Mouse (Mus musculus): ENCODE results near the gene Golgb1. TPM values are rescaled to one million over a fixed set of nuclear protein-coding genes. Genes with fewer than 3 reads are reported as not detected.

Gene Golgb1
- polyA plus RNA-seq, 1 experiment from 2014 or later: 72.0 TPM

- no peaks in the 10 kb centered on the region for H3K4me1 ChIP-seq
- no peak for DNase-seq (ENCODE audit: low spot score)
- H3K36me3 ChIP-seq: peaks cover 74% of the 10 kb centered on the region
- H3K27me3 ChIP-seq (ENCODE audit: low read depth, poor library complexity, severe bottlenecking): no peaks in the 10 kb centered on the region
- H3K27ac ChIP-seq: no peak overlapping the region
- H3K9me3 ChIP-seq (replicated peaks): no peaks in the 10 kb centered on the region
- 91% methylated on average over 8 of the region's 8 CpGs for WGBS
- no peak overlapping the region for H3K4me3 ChIP-seq
Observed at GRCm38 (mm10) chr16:36924312-36924711, 49.4 kb downstream of the Golgb1 start.

DNA sequence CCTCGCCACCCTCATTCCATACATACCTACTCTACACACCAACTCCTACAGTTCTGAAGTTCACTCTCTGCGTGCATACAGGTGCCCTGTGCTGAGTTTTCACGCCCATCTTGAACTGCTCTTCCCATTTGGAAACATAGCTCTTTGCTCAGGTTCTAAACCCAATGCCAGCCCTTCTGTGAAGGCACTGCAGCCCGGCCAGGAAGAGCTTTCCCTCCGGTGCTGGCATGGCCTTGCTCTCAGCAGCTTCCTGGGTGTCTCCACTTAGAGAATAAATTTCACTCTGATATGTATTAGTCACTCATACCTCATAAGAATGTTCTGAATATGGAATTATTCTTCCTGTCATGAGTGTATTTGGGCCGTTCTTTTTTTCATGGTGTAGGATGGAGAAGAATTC is 50.4 kb downstream of the Golgb1 start:
- H3K9me3 ChIP-seq (replicated peaks): no peaks in the 10 kb centered on the region
- no peak overlapping the region for H3K4me3 ChIP-seq
- 94% methylated on average over 6 of the region's 6 CpGs for WGBS
- peaks cover 75% of the 10 kb centered on the region for H3K36me3 ChIP-seq
- H3K4me1 ChIP-seq: 0 out of 2 replicates have a peak, but pooled peaks cover 2% of the 10 kb centered on the region
- H3K27me3 ChIP-seq (ENCODE audit: low read depth, poor library complexity, severe bottlenecking): no peaks in the 10 kb centered on the region
- no peak for DNase-seq (ENCODE audit: low spot score)
- no peak overlapping the region for H3K27ac ChIP-seq

DNA sequence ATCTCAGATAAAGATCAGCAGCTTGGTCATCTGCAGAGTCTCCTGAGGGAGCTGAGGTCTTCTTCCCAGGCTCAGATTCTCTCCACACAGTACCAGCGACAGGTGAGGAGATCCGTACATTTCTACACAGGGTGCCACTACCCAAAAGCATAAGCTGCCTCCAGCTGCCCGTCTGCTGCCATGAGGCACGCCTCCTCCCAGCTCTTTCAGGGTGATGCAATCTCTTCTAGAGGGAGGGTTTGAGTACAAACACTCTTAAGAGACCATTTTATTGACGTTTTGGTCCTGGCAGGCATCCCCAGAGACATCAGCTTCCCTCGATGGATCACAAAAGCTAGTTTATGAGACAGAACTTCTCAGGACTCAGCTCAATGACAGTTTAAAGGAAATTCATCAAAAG is 50.9 kb downstream of the Golgb1 start:
- 84% methylated on average over 6 of the region's 6 CpGs for WGBS
- H3K27me3 ChIP-seq (ENCODE audit: low read depth, poor library complexity, severe bottlenecking): no peaks in the 10 kb centered on the region
- H3K9me3 ChIP-seq (replicated peaks): no peaks in the 10 kb centered on the region
- no peak for DNase-seq (ENCODE audit: low spot score)
- 0 out of 2 replicates have a peak, but pooled peaks cover 5% of the 10 kb centered on the region for H3K4me1 ChIP-seq
- peaks cover 76% of the 10 kb centered on the region for H3K36me3 ChIP-seq
- H3K27ac ChIP-seq: no peak overlapping the region
- no peak overlapping the region for H3K4me3 ChIP-seq

GRCm38 (mm10) chr16:36926514-36927447 is 51.8 kb downstream of the Golgb1 start:
- WGBS: 95% methylated on average over 10 of the region's 10 CpGs
- DNase-seq (ENCODE audit: low spot score): no peak

GRCm38 (mm10) chr16:36927495-36928105 is 52.7 kb downstream of the Golgb1 start:
- H3K36me3 ChIP-seq: peaks cover 88% of the 10 kb centered on the region
- no peak for DNase-seq (ENCODE audit: low spot score)
- peaks cover 12% of the 10 kb centered on the region; the same call in 1 of the 2 replicates for H3K4me1 ChIP-seq
- H3K27ac ChIP-seq: no peak overlapping the region
- WGBS: 91% methylated on average over 10 of the region's 10 CpGs
- no peaks in the 10 kb centered on the region for H3K9me3 ChIP-seq (replicated peaks)
- H3K27me3 ChIP-seq (ENCODE audit: low read depth, poor library complexity, severe bottlenecking): no peaks in the 10 kb centered on the region
- H3K4me3 ChIP-seq: no peak overlapping the region

More at GRCm38 (mm10) chr16:36926514-36927447, 51.8 kb downstream of the Golgb1 start:
- Histone ChIP-seq H3K9me3 (replicated peaks) (no peaks in the 10 kb centered on the region), H3K36me3 (peaks cover 80% of the 10 kb centered on the region), H3K4me3 (no peak overlapping the region), H3K4me1 (peaks cover 8% of the 10 kb centered on the region; the same call in 1 of the 2 replicates), H3K27ac (no peak overlapping the region), H3K27me3 (ENCODE audit: low read depth, poor library complexity, severe bottlenecking) (no peaks in the 10 kb centered on the region)

GRCm38 (mm10) chr16:36928106-36928500 is 53.2 kb downstream of the Golgb1 start:
- no peak overlapping the region for H3K27ac ChIP-seq
- H3K27me3 ChIP-seq (ENCODE audit: low read depth, poor library complexity, severe bottlenecking): no peaks in the 10 kb centered on the region
- no peak overlapping the region for H3K4me3 ChIP-seq
- H3K9me3 ChIP-seq (replicated peaks): no peaks in the 10 kb centered on the region
- no peak for DNase-seq (ENCODE audit: low spot score)
- WGBS: 93% methylated on average over 8 of the region's 8 CpGs
- peaks cover 12% of the 10 kb centered on the region; the same call in 1 of the 2 replicates for H3K4me1 ChIP-seq
- peaks cover 89% of the 10 kb centered on the region for H3K36me3 ChIP-seq

- Histone ChIP-seq H3K27ac (no peak overlapping the region), H3K9me3 (replicated peaks) (no peaks in the 10 kb centered on the region), H3K36me3 (peaks cover 87% of the 10 kb centered on the region), H3K4me3 (no peak overlapping the region), H3K27me3 (ENCODE audit: low read depth, poor library complexity, severe bottlenecking) (no peaks in the 10 kb centered on the region), H3K4me1 (peaks cover 15% of the 10 kb centered on the region; the same call in 1 of the 2 replicates)
- no peak for DNase-seq (ENCODE audit: low spot score)
- 95% methylated on average over 7 of the region's 7 CpGs for WGBS
Observed at GRCm38 (mm10) chr16:36929216-36929615, 54.3 kb downstream of the Golgb1 start.

- no peaks in the 10 kb centered on the region for H3K9me3 ChIP-seq (replicated peaks)
- no peak for DNase-seq (ENCODE audit: low spot score)
- H3K36me3 ChIP-seq: peaks cover 77% of the 10 kb centered on the region
- peaks cover 18% of the 10 kb centered on the region; the same call in 1 of the 2 replicates for H3K4me1 ChIP-seq
- H3K27me3 ChIP-seq (ENCODE audit: low read depth, poor library complexity, severe bottlenecking): no peaks in the 10 kb centered on the region
- H3K27ac ChIP-seq: no peak overlapping the region
- H3K4me3 ChIP-seq: no peak overlapping the region
- WGBS: 63% methylated on average over 11 of the region's 11 CpGs
Observed at GRCm38 (mm10) chr16:36930231-36931136, 55.5 kb downstream of the Golgb1 start.

GRCm38 (mm10) chr16:36931381-36931780 is 56.4 kb downstream of the Golgb1 start:
- H3K4me1 ChIP-seq: peaks cover 18% of the 10 kb centered on the region; the same call in 1 of the 2 replicates
- H3K4me3 ChIP-seq: no peak overlapping the region
- H3K27me3 ChIP-seq (ENCODE audit: low read depth, poor library complexity, severe bottlenecking): no peaks in the 10 kb centered on the region
- 88% methylated on average over 10 of the region's 10 CpGs for WGBS
- no peaks in the 10 kb centered on the region for H3K9me3 ChIP-seq (replicated peaks)
- peaks cover 68% of the 10 kb centered on the region for H3K36me3 ChIP-seq
- no peak for DNase-seq (ENCODE audit: low spot score)
- H3K27ac ChIP-seq: peak overlapping the region; percentile 15; the same call in 1 of the 2 replicates

DNA sequence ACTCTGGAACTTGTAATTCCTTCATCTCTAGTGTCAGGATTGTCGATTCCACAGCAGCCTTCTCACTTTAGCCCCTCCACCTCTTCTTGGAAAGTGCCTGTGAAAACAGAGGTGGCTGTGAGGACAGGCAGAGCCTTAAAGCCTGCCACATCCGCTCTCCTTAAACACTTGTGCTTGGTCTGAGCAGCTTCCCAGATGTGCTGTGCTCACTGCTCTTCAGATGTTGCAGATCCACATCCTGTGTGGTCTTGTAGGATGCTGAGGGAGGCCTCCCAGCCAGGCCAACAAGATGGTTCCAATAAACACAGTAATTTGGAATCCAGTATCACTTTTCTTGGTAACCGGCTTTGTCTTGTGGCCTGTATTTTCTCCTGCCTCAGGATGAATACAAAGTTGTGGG is 57.0 kb downstream of the Golgb1 start:
- H3K9me3 ChIP-seq (replicated peaks): no peaks in the 10 kb centered on the region
- no peaks in the 10 kb centered on the region for H3K27me3 ChIP-seq (ENCODE audit: low read depth, poor library complexity, severe bottlenecking)
- peaks cover 63% of the 10 kb centered on the region for H3K36me3 ChIP-seq
- H3K27ac ChIP-seq: peak overlapping the region; percentile 15; the same call in 1 of the 2 replicates
- WGBS: 63% methylated on average over 3 of the region's 3 CpGs
- DNase-seq (ENCODE audit: low spot score): no peak
- peaks cover 18% of the 10 kb centered on the region; the same call in 1 of the 2 replicates for H3K4me1 ChIP-seq
- no peak overlapping the region for H3K4me3 ChIP-seq

DNA sequence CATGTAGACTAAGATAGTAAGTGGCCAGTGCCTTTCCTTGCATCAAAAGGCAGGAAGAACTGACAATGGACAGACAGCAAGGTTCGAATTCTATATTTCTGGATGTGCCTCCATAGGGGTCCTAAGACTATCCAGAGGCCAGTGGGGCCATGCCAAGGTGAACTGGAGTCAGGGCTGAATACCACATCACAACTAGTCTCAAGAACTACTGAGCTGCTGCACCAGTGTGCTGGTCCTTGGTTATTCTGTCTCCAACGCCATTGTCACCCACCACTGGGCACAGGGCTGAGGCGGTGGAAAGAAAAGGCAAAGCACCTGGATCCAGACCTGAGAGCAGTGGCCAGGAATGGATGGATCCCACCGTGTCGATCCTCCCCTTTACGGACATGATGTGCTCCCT is 57.6 kb downstream of the Golgb1 start:
- Histone ChIP-seq H3K4me1 (peaks cover 18% of the 10 kb centered on the region; the same call in 1 of the 2 replicates), H3K27ac (peak overlapping the region; percentile 3; the same call in 1 of the 2 replicates), H3K9me3 (replicated peaks) (no peaks in the 10 kb centered on the region), H3K27me3 (ENCODE audit: low read depth, poor library complexity, severe bottlenecking) (no peaks in the 10 kb centered on the region), H3K4me3 (no peak overlapping the region), H3K36me3 (peaks cover 58% of the 10 kb centered on the region)
- 94% methylated on average over 6 of the region's 6 CpGs for WGBS
- DNase-seq (ENCODE audit: low spot score): no peak

GRCm38 (mm10) chr16:36934131-36934840 is 59.3 kb downstream of the Golgb1 start:
- H3K4me3 ChIP-seq: no peak overlapping the region
- peaks cover 40% of the 10 kb centered on the region for H3K36me3 ChIP-seq
- H3K4me1 ChIP-seq: peaks cover 18% of the 10 kb centered on the region; the same call in 1 of the 2 replicates
- no peaks in the 10 kb centered on the region for H3K27me3 ChIP-seq (ENCODE audit: low read depth, poor library complexity, severe bottlenecking)
- no peaks in the 10 kb centered on the region for H3K9me3 ChIP-seq (replicated peaks)
- DNase-seq (ENCODE audit: low spot score): no peak
- WGBS: 73% methylated on average over 6 of the region's 6 CpGs
- no peak overlapping the region for H3K27ac ChIP-seq

Data from limb, embryonic 10.5 days (tissue).